In the genomic region with DNA sequence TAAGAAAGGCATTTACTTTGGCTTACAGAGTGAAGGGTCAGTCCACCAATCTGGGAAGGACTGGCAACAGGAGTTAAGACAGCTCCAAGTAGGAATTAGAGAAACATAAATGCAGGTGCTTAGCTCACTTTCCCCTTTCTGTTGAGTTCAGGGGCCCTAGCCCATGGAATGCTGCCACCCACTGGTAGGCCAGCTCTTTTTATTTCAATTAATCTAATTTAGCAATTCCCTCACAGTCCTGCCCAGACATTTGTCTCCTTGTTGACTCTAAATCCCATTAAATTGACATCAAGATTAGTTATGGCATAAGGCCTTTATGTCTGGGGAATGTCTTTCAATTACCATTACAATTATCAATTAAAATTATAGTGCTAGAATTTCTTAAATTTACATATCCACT, we compare ENCODE assay signal across 11 mouse cellular contexts.
DNase-seq lines count a peak whose midpoint lies in the region; ATAC-seq and TF ChIP-seq lines count a peak whose summit lies in the region.
"Had no signal": no experiment of that assay in that cellular context is flagged by ENCODE, and none has a peak within 500 bp of the region (broad histone marks: within the 10 kb centered on the region; RNA-seq: fewer than 3 reads in every experiment).

No protein-coding gene starts in this region.

- H3K27ac ChIP-seq in layer of hippocampus, adult 2 months = no peak overlapping the region
- H3K27ac ChIP-seq: embryonic facial prominence, embryonic 12.5 days; hindbrain, embryonic 15.5 days; lung, embryonic 15.5 days had no signal

- DNase-seq in cerebellum, adult 9-10 months = peak; percentile 2
- DNase-seq in cerebellum, adult 9-11 months = no peak
- peak; percentile 38 for DNase-seq in left cerebral cortex, postnatal 4 days
- DNase-seq in left cerebral cortex, adult 11 months (ENCODE audit: low spot score) = no peak
- DNase-seq in ZHBTc4 (ENCODE audit: low read depth, low spot score) = peak; percentile 10
- DNase-seq in layer of hippocampus, adult 2 months (ENCODE audit: low spot score in 2 of 2) = peak; percentile 17 to 44

- intact Hi-C loops in left cerebral cortex, postnatal 4 days (cut with DNase I) = no loop called here

- no peak overlapping the region for H3K4me3 ChIP-seq in layer of hippocampus, adult 2 months
- H3K4me3 ChIP-seq: embryonic facial prominence, embryonic 12.5 days; hindbrain, embryonic 15.5 days; lung, embryonic 15.5 days had no signal

- peak; percentile 80 for TF ChIP-seq CTCF in layer of hippocampus, adult 2 months (conservative IDR thresholded peaks at IDR 0.05)

- ATAC-seq in inflammation-experienced regulatory T-cells, adult 6 months = no peak
- no peak for ATAC-seq in granulocyte monocyte progenitor cell, adult 5-6 weeks (replicated peaks; ENCODE audit: poor library complexity, severe bottlenecking)

Comparison
In these comparisons a context has a peak if more than half of its experiments do, and no peak if none do; other contexts are left out.
1. DNase-seq: peak in cerebellum, adult 9-10 months (single experiment), left cerebral cortex, postnatal 4 days (single experiment), ZHBTc4 (single experiment) and layer of hippocampus, adult 2 months (2 of 2); none in cerebellum, adult 9-11 months (single experiment) and left cerebral cortex, adult 11 months (single experiment).